Mouse (Mus musculus): ENCODE data around the gene Senp1. TPM values are rescaled to one million over a fixed set of nuclear protein-coding genes. Genes with fewer than 3 reads are reported as not detected.

The Senp1 gene
- polyA plus RNA-seq, 1 experiment from 2014 or later: 13.4 TPM

DNA sequence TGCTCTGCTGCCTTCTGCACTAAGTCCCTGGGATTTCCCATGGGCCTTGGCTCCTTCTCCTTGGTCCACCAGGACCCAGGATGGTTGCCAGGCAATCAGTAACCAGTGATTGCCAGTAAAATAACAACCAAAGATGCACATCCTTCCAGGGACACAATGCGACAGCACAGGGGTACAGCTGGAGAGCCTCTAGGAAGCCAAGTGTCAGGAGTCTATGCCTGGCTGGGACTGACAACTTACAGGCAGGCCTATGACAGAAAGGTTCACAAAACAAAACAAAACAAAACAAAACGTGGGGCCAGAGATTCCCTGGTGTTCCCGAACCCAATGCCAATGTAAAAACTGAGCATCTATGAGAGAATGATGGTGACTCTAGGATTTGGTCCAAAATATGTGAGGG is 74.5 kb downstream of the Senp1 start:
- no peak overlapping the region for H3K4me3 ChIP-seq (ENCODE audit: inconsistent target)
- WGBS (ENCODE audit: missing documents): 80% methylated on average over 3 of the region's 3 CpGs
- no peak overlapping the region for H3K27ac ChIP-seq
- no peaks in the 10 kb centered on the region for H3K79me2 ChIP-seq (ENCODE audit: inconsistent target)
- H3K36me3 ChIP-seq (ENCODE audit: inconsistent target): no peaks in the 10 kb centered on the region

DNA sequence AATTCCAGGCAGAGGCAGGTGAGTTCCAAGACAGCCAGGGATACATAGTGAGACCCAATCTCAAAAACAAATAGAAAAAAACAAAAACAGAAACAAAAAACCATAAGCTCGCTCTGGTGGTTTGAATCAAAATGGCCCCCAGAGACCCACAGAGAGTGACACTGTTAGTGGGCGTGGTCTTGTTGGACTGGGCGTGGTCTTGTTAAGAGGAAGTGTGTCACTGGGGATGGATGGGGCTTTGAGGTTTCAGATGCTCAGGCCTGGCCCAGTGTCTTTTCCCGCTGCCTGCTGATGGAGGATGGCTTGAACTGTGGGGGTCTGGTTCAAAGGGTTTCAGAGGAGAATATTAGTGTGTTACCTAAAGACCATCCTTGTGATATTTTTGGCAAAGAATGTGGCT is 75.6 kb downstream of the Senp1 start:
- no peak overlapping the region for H3K4me3 ChIP-seq (ENCODE audit: inconsistent target)
- H3K79me2 ChIP-seq (ENCODE audit: inconsistent target): no peaks in the 10 kb centered on the region
- H3K27ac ChIP-seq: no peak overlapping the region
- 63% methylated on average over 4 of the region's 4 CpGs for WGBS (ENCODE audit: missing documents)
- no peaks in the 10 kb centered on the region for H3K36me3 ChIP-seq (ENCODE audit: inconsistent target)

DNA sequence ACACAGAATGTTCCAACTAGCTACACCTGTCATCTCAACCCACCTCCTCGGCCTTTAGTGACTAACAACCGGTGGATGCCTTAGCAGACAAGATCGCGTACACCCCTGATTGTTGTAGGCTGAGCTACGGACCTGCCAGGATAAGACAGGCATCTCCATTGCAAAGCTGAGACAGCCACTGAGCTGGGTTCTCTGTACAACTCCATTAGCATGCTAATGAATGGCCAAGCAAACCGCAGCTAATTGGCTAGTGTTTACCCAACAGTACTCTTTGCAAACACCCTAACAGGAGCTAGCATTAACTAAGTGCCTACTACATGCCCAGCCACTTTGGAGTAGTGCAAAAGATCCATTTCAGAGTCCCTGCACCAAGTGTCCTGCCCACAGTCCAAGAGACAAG is 80.7 kb downstream of the Senp1 start:
- Histone ChIP-seq H3K4me3 (ENCODE audit: inconsistent target) (no peak overlapping the region), H3K79me2 (ENCODE audit: inconsistent target) (no peaks in the 10 kb centered on the region), H3K36me3 (ENCODE audit: inconsistent target) (no peaks in the 10 kb centered on the region), H3K27ac (no peak overlapping the region)
- WGBS (ENCODE audit: missing documents): 93% methylated on average over 3 of the region's 6 CpGs

GRCm38 (mm10) chr15:98005181-98005580 is 88.4 kb downstream of the Senp1 start:
- 25% methylated on average over 11 of the region's 11 CpGs for WGBS (ENCODE audit: missing documents)
- Histone ChIP-seq H3K27ac (no peak overlapping the region), H3K79me2 (ENCODE audit: inconsistent target) (no peaks in the 10 kb centered on the region), H3K4me3 (ENCODE audit: inconsistent target) (no peak overlapping the region), H3K36me3 (ENCODE audit: inconsistent target) (no peaks in the 10 kb centered on the region)

DNA sequence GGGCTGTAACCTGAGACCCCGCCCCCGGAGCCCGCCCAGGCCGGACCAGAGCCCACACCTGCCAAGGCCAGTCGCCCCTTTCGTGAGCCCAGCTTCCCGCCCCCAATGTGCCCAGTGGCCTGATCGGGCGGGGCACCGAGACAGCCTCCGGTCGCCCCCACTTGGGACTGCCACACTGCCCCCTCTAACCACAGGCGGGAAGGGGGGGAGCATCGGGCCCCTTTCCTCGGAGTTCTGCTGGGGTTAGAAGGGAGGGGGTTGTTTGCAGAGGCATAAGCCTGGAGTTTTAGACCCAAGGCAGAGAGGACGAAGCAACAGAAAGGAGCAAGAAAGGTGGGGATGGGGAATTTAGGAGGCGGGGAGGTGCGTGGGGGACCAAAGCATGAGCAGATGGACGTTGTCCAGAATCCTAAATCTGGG is 88.8 kb downstream of the Senp1 start:
- WGBS (ENCODE audit: missing documents): 3% methylated on average over 18 of the region's 19 CpGs
- no peak overlapping the region for H3K4me3 ChIP-seq (ENCODE audit: inconsistent target)
- no peak overlapping the region for H3K27ac ChIP-seq
- no peaks in the 10 kb centered on the region for H3K79me2 ChIP-seq (ENCODE audit: inconsistent target)
- H3K36me3 ChIP-seq (ENCODE audit: inconsistent target): no peaks in the 10 kb centered on the region

DNA sequence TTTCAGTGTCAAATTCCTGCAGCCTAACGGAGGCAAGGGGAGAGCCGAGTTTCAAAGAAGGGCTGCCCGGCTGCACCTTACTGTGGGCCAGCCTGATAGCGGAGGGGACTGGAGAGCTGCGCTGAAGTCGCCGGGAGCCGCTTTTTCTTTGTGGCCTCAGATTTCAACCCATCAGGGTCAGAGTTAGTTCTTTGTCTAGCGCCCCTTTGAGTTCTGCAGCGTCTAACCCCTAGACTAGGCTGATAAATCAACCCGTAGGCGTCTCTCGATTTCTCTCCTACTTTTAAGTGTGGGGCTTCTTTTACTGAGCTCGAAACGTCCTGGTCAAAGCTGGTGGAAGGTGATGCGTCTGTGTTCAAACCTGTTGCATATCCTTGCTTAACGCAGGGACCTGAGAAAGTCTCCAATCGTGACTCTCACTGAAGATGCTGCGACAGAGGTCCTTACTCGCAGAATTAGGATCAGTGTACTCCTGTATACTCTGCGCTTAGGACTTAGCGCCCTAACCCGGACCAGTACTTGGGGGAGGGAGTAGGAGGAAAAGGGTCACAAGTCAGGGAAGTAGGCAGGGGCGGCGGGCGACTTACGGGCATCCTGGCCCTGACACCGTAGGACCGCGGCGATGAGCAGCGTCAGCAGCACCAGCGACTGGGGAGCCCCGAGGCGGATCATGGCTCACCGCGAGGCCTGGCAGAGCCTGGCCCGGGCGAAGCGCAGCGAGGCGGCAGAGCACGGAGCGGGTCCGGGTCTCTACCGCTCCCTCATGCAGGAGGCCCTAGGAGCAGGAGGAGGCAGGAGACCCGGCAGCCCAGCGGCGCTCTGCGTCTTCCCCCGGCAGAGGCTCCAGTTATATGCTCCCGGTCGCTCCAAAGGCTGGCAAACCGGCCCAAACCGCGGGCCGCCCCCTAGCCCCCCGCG is 89.5 kb downstream of the Senp1 start, which contains the start of gene Col2a1:
TSS of gene Col2a1 (minus strand) at position 874 of the 918 bp plus-strand sequence.
- Histone ChIP-seq H3K36me3 (ENCODE audit: inconsistent target) (no peaks in the 10 kb centered on the region), H3K79me2 (ENCODE audit: inconsistent target) (no peaks in the 10 kb centered on the region), H3K4me3 (ENCODE audit: inconsistent target) (no peak within 1 kb of the TSS), H3K27ac (no peak within 1 kb of the TSS)
- 2% methylated on average over 59 of the region's 59 CpGs for WGBS (ENCODE audit: missing documents)

DNA sequence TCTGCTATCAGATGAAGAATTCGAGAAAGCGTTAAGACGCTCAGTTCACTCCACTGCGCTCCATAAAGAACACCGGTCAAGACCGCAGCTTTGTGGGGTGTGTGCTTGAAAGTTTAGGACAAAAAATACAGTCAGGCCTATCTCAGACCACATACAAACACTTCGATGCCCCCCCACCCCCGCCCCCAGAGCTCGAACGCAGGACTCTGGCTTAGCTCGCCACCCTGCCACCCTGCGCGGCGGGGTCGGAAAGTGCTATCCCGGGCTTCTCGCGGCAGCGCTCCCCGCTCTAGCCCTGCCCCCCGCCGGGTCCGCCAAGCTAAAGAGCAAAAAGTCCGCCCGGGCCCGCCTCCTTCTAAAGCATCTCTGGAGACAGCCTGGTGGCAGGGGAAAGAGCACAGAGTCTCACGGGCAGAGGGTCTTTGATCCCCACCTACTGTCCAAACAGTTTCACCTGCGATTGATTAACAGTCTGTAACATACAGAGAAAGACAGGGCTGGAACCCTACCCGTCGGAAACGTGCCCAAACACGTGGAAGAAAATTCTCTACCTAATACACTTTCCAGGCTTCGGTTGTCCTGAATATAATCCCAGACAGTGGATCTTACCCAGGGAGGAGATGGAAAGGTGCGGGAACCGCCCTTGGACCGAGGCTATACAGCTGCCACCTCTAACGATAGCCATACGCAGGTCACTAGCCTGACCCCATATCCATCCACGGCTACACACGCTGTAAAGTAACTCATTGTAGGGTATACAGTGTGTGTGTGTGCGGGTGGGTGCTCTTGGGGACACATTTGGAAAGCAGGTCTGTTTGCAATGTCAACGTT is 90.3 kb downstream of the Senp1 start:
- H3K36me3 ChIP-seq (ENCODE audit: inconsistent target): no peaks in the 10 kb centered on the region
- no peaks in the 10 kb centered on the region for H3K79me2 ChIP-seq (ENCODE audit: inconsistent target)
- 5% methylated on average over 41 of the region's 42 CpGs for WGBS (ENCODE audit: missing documents)
- no peak overlapping the region for H3K4me3 ChIP-seq (ENCODE audit: inconsistent target)
- no peak overlapping the region for H3K27ac ChIP-seq

DNA sequence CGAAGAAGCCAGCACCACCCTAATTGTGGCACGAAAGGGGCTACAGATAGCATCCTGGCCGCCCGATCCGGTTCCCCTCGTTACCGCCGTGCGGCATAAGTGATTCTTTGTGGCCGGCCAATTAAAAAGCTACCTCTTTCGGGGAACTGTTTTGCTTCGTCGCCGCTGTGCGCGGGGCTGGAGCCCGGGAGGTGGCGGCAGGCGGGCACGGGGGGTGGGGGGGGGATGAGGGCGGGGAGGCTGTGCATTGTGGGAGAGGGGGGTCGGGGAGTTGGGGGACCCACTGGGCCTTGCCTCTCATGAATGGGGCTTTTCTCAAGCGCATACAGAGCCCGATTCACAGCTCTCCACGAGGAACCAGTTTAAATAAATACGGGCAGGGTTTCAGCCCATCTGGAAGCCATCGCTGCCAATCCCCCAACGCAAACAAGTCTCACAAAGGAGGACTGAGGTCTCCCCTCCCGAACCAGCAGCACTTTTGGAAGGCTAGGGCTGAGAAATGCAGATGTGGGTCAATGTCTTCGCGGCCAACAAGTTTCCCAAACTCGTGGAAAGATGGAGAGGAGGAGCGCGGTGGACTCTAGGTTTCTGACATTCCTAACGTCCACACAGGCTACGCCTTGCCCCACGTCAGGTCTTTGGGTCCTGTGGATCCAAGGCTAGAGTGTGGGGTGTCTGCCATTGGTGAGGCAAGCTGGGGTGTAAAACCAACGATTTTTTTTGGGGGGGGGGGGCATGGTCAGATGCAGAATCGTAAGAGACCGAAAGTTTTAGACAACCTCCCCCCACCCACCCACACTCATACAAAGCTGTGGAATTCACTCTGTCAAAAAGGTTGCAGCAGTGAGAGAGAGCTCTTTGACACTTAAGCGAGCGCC is 91.2 kb downstream of the Senp1 start:
- no peaks in the 10 kb centered on the region for H3K79me2 ChIP-seq (ENCODE audit: inconsistent target)
- WGBS (ENCODE audit: missing documents): 4% methylated on average over 36 of the region's 42 CpGs
- H3K36me3 ChIP-seq (ENCODE audit: inconsistent target): no peaks in the 10 kb centered on the region
- H3K27ac ChIP-seq: no peak overlapping the region
- no peak overlapping the region for H3K4me3 ChIP-seq (ENCODE audit: inconsistent target)

GRCm38 (mm10) chr15:98001321-98002112 is 92.0 kb downstream of the Senp1 start:
- WGBS (ENCODE audit: missing documents): 4% methylated on average over 37 of the region's 37 CpGs
- Histone ChIP-seq H3K36me3 (ENCODE audit: inconsistent target) (no peaks in the 10 kb centered on the region), H3K27ac (no peak overlapping the region), H3K79me2 (ENCODE audit: inconsistent target) (no peaks in the 10 kb centered on the region), H3K4me3 (ENCODE audit: inconsistent target) (no peak overlapping the region)

DNA sequence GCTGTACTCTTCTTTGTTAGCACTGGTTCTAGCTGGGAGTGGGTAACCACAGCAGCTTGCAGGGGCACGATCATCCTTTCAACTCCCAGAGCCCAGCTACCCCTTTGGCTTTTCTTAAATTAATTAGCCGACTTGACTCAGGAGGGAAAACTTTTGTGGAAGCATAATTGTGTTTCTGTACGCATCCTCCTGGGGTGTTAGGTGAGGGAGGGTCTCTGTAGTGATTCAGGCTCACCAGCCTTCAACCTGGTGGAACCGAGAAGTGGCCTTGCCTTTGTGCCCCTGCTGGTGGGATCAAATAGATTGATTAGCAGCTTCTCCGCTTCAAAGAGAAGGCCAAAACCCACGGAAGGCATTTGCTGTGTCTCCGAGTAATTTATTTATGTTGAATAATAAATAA is 93.6 kb downstream of the Senp1 start:
- Histone ChIP-seq H3K36me3 (ENCODE audit: inconsistent target) (no peaks in the 10 kb centered on the region), H3K79me2 (ENCODE audit: inconsistent target) (no peaks in the 10 kb centered on the region), H3K4me3 (ENCODE audit: inconsistent target) (no peak overlapping the region), H3K27ac (no peak overlapping the region)
- 21% methylated on average over 7 of the region's 7 CpGs for WGBS (ENCODE audit: missing documents)

DNA sequence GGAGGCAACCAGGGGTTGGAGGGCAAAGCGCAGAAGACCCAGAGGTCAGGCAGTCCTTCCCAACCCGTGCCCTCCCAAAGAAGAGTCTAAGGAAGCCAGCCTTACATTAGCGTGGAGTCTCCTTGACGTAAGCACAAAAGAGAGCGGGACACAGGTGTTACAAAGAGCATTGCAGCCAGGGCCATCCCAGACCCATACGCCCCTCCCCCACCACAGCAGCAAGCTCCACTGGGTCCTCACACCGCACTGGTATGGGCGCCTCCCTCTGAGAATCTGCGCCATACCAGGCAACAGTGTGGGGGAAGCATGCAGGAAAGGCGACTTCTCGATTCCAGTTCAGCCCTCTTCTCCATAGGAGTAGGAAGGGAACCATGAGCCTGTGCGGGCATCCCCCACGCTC is 94.0 kb downstream of the Senp1 start:
- no peaks in the 10 kb centered on the region for H3K36me3 ChIP-seq (ENCODE audit: inconsistent target)
- H3K27ac ChIP-seq: no peak overlapping the region
- no peaks in the 10 kb centered on the region for H3K79me2 ChIP-seq (ENCODE audit: inconsistent target)
- 16% methylated on average over 13 of the region's 13 CpGs for WGBS (ENCODE audit: missing documents)
- no peak overlapping the region for H3K4me3 ChIP-seq (ENCODE audit: inconsistent target)

DNA sequence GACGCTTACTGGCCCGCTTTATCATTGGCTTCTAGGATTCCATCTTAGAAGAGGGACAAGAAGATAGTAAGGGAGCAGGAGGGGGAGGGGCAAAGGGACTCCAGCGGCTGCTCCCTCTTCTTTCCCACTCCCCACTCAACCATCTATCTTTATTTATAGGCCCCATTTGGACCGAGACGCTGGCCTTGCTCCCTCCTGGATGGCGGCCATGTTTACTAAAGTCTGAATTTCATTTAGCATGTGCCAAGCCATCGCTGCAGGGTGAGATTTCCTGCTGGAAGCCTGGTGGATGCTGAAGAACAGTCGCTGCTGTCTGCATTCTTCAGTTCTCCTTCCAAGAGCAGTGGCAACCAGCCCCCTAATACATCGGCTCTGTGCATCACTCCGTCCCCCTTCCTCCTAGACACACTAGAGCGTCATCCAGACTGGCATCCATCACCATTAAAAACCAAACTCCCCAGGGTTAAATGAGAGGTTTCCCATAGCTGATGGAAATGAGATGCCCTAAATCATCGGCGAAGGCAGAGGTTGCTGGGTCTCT is 96.8 kb downstream of the Senp1 start:
- no peaks in the 10 kb centered on the region for H3K79me2 ChIP-seq (ENCODE audit: inconsistent target)
- 87% methylated on average over 13 of the region's 13 CpGs for WGBS (ENCODE audit: missing documents)
- no peak overlapping the region for H3K27ac ChIP-seq
- H3K4me3 ChIP-seq (ENCODE audit: inconsistent target): no peak overlapping the region
- H3K36me3 ChIP-seq (ENCODE audit: inconsistent target): no peaks in the 10 kb centered on the region

DNA sequence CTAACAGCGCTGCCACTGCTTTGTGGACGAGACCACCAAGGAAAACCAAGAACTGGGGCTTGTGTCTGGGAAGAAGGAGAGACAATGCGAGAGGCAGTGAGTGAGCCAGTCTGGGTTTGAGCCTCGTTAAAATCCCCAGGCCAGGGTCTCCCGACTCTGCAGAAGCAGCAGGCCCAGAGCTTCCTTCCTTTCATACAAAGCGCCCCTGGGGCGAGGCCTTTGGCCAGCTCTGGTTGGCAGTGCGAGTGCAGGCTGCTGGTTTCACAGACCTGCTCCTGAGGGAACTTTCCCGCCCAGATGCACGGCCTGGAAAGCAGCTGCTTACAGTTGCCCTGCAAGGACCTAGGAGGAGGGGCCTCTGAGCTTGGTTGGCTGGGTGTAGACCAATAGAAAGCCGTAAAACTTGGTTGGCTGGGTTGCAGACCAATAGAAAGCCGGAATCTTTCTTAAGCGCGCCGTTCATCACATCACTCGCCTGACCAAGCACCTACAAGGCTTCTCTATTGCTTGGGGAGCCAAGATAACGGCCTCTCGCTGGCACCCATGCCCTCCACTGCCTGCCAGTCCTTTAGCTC is 100.7 kb downstream of the Senp1 start:
- Histone ChIP-seq H3K79me2 (ENCODE audit: inconsistent target) (no peaks in the 10 kb centered on the region), H3K27ac (no peak overlapping the region), H3K4me3 (ENCODE audit: inconsistent target) (no peak overlapping the region), H3K36me3 (ENCODE audit: inconsistent target) (no peaks in the 10 kb centered on the region)
- WGBS (ENCODE audit: missing documents): 15% methylated on average over 18 of the region's 18 CpGs
